Mouse (Mus musculus): ENCODE data around the gene 4930522L14Rik.
"Not testable (repeated sequence)": the region's sequence is repeated elsewhere in the genome, so short reads cannot be mapped to it uniquely, and the experiment has no call there.

4930522L14Rik gene

GRCm38 (mm10) chr5:109751391-109752071 lies at the start of gene 4930522L14Rik:
4930522L14Rik (minus strand) TSS chr5:109751886.
- DNase-seq (ENCODE audit: low spot score): peak; percentile 73

DNA sequence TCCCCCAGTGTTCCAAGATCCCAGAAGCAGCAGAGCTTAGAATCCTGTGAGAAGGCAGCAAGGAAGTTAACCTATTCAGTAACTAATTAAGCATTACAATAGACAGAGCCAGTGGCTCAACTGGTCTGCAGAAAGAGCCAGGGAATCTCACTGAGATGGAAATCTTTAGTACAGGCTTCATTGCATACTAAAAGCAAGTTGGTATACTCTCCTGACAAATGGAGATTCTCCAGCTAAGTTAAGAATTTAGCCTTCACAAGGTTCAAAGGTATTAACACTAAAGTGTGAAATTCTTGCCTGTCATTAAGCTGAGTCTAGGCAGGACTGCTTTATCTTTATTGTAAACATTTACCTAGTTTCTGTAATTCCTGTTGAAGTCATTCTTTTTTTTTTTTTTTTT lies 49.8 kb upstream of the 4930522L14Rik start:
- DNase-seq (ENCODE audit: low spot score): not testable (repeated sequence)

DNA sequence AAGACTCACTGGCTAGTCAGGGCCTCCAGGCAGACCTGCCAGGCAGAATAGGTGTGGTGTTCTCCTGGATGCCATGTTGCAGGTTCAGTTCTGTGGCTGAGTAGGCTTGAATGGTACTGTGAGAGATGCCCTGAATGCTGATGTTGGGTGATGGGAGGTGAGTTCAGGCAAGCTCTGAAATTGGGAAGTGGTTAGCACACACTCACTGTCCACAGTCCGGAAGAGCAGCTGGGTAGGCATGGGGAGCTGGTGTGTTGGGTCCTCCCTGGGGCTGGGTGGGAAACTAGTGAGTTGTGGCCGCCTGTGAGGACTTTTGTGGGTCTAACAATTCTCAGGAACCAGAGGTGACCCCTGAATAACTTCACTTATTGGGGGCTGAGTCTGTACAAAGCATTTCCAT lies 48.3 kb upstream of the 4930522L14Rik start:
- not testable (repeated sequence) for DNase-seq (ENCODE audit: low spot score)

DNA sequence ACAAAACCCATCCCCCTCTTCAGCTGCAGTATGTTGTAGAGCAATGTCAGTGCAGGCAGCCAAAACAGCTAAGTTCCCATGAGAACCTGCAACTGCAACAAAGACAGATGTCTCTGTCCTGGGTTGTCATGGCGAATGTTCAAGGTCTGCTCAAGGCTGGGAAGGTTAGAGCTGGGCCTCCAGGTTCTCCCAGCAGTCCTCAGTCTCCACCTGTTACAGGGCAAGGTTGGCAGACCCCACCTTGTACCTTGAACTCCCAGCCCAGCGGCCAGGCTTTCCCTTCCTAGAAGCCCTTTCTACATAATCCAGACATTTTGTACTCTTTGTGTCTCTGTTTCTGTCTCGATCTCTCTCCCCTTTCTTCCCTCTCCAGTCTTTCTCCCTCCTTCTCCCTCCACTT lies 45.3 kb upstream of the 4930522L14Rik start:
- DNase-seq (ENCODE audit: low spot score): not testable (repeated sequence)

DNA sequence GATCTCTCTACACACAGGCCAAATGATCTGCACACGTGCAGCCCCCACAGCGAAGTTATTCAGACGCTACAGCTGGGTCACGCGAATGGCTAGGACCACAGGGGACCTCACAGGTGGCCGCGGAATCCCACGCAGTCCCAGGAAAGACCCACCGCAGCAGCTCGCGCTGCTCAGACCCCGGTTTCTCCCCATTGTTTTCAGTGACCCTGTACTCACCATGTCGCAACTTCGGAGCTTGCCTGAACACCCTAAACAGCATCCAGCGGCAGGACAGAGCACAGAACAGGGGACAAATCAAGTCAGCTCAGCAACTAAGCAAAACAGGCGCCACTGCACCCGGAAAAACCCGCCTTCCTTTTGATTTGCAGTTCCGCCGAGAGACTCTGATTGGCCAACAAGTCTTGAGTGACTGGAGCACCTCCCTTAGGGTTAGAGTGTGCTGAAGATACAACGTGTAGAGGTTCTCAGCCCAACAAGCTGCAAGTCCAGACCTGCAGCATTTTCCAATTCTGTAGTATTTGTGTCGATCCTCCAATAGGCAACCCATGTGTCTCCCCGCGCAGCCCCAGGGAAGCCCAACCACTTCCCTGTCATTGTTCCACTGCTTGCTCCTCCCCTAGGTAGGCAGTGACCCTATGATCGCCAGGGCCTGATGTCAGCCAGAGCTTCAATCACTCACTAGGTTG lies 44.4 kb upstream of the 4930522L14Rik start:
- peak; percentile 43 for DNase-seq (ENCODE audit: low spot score)

DNA sequence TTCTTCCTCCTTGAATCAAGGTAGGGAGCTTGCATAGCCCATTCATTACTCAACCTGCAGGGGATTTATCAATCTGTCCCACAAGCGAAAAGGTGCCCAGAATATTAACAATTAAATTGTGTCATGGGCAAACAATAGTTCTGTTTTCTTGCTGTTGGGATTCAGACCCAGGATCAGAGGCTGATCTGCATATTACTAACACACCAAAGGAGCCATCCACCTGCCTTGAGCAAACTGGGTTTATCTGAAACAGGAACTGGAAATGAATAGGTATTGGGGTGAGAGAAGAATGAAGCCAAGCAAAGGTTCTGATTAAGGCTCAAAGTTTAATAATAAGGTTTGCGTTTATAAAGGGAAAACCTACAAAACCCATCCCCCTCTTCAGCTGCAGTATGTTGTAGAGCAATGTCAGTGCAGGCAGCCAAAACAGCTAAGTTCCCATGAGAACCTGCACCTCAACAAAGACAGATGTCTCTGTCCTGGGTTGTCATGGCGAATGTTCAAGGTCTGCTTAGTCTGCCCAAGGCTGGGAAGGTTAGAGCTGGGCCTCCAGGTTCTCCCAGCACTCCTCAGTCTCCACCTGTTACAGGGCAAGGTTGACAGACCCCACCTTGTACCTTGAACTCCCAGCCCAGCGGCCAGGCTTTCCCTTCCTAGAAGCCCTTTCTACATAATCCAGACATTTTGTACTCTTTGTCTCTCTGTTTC lies 541 bp upstream of the 4930522L14Rik start:
- DNase-seq (ENCODE audit: low spot score): not testable (repeated sequence)

- not testable (repeated sequence) for DNase-seq (ENCODE audit: low spot score)
Measured at GRCm38 (mm10) chr5:109745081-109745480, 6.6 kb downstream of the 4930522L14Rik start.

DNA sequence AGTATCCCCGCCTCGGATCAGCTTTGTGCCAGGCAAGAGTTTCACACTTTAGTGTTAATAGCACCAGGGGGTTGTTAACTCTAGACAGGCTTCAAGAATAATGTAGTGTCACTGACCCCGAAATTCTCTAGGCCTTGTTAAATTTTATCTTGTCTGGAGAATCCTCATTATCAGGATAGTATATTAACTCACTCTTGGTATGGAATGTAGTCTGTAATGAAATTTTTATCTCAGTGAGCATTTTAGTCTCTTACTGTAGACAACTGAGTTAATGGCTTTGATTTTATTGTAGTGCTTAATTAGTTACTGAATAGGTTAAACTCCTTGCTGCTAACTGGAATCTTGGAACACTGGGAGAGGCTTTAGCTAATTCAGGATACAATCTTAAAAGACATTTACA lies 34.3 kb downstream of the 4930522L14Rik start:
- DNase-seq (ENCODE audit: low spot score): not testable (repeated sequence)

- not testable (repeated sequence) for DNase-seq (ENCODE audit: low spot score)
Measured at GRCm38 (mm10) chr5:109691205-109691965, 60.3 kb downstream of the 4930522L14Rik start.

DNA sequence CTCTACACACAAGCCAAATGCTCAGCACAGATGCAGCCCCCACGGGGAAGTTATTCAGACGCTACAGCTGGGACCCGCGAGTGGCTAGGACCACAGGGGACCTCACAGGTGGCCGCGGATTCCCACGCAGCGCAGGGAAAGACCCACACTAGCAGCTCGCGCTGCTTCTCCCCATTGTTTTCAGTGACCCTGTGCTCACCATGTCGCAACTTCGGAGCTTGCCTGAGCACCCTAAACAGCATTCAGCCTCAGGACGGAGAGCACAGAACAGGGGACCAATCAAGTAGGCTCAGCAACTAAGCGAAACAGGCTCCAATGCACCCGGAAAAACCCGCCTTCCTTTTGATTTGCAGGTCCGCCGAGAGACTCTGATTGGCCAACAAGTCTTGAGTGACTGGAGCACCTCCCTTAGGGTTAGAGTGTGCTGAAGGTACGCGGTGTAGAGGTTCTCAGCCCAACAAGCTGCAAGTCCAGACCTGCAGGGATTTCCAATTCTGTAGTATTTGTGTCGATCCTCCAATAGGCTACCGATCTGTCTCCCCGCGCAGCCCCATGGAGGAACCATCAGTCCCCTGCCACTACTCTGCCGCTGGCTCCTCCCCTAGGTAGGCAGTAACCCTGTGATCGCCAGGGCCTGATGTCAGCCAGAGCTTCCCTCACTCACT lies 61.0 kb downstream of the 4930522L14Rik start, which contains the start of gene 5430403G16Rik:
Gene 5430403G16Rik, minus strand, starts transcription at position 505 of the 665 bp plus-strand sequence.
- peak; percentile 78 for DNase-seq (ENCODE audit: low spot score)

Measured in urinary bladder, postnatal 14 days (tissue).